Mouse (Mus musculus): Measurements from ENCODE around the gene Samsn1. TPM values are rescaled to one million over a fixed set of nuclear protein-coding genes. Genes with fewer than 3 reads are reported as not detected.

Samsn1 gene
- total and polyA plus RNA-seq, 3 experiments, result 0.62 to 0.76 (median 0.68) TPM

DNA sequence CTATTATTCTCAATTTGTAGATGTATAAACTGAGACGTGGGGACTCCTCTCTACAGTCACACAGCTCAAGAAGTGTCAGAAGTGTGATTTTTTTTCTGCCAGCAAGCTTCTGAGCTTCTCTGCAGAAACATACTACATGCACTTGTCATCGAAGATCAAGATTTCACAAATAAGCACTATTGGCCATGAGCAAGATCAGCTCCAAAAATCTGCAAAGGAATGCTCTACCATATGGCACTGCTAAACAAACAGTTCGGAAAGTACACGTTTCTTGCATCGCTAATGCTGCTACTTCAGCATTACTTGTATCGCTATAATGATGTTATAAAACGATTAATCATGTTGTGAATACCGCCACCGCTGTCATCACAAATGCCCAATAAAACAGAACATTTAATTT lies 22.0 kb downstream of the Samsn1 start:
- Histone ChIP-seq H3K4me3 (no peak overlapping the region), H3K4me1 (ENCODE audit: control insufficient read depth, insufficient read depth, low read length) (no peaks in the 10 kb centered on the region), H3K27me3 (ENCODE audit: control insufficient read depth, insufficient read depth, low read length) (no peaks in the 10 kb centered on the region), H3K36me3 (ENCODE audit: control insufficient read depth, insufficient read depth, low read length) (no peaks in the 10 kb centered on the region), H3K27ac (no peak overlapping the region), H3K79me2 (replicated peaks; ENCODE audit: control insufficient read depth, insufficient read depth, low read length) (no peaks in the 10 kb centered on the region), H3K9ac (ENCODE audit: low read depth, low read length) (no peak overlapping the region)
- intact Hi-C loops (cut with DNase I), result no loop called here
- DNase-seq, result no peak
- 89% methylated on average over 9 of the region's 9 CpGs for WGBS
- TF ChIP-seq CTCF (IDR thresholded peaks at IDR 0.05), result no peak
- no peak for TF ChIP-seq POLR2A (IDR thresholded peaks at IDR 0.05; ENCODE audit: insufficient read depth, low read depth, low read length)
- TF ChIP-seq EP300 (IDR thresholded peaks at IDR 0.05; ENCODE audit: insufficient read depth, low read depth, low read length), result no peak

- Histone ChIP-seq H3K36me3 (ENCODE audit: control insufficient read depth, insufficient read depth, low read length) (no peaks in the 10 kb centered on the region), H3K79me2 (replicated peaks; ENCODE audit: control insufficient read depth, insufficient read depth, low read length) (no peaks in the 10 kb centered on the region), H3K27ac (no peak overlapping the region), H3K4me3 (no peak overlapping the region), H3K27me3 (ENCODE audit: control insufficient read depth, insufficient read depth, low read length) (no peaks in the 10 kb centered on the region), H3K4me1 (ENCODE audit: control insufficient read depth, insufficient read depth, low read length) (no peaks in the 10 kb centered on the region), H3K9ac (ENCODE audit: low read depth, low read length) (no peak overlapping the region)
- no peak for DNase-seq
- TF ChIP-seq POLR2A (IDR thresholded peaks at IDR 0.05; ENCODE audit: insufficient read depth, low read depth, low read length) (no peak), EP300 (IDR thresholded peaks at IDR 0.05; ENCODE audit: insufficient read depth, low read depth, low read length) (no peak), CTCF (IDR thresholded peaks at IDR 0.05) (no peak)
- WGBS, result 55% methylated on average over 1 of the region's 1 CpGs
- intact Hi-C loops (cut with DNase I), result no loop called here
These were observed 31.9 kb downstream of the Samsn1 start for GRCm38 (mm10) chr16:75990173-75990572.

- H3K36me3 ChIP-seq (ENCODE audit: control insufficient read depth, insufficient read depth, low read length), result no peaks in the 10 kb centered on the region
- H3K4me3 ChIP-seq, result no peak overlapping the region
- no peak overlapping the region for H3K27ac ChIP-seq
- peaks cover 1% of the 10 kb centered on the region; the same call in 1 of the 2 replicates for H3K27me3 ChIP-seq (ENCODE audit: control insufficient read depth, insufficient read depth, low read length)
- no peak for DNase-seq
- TF ChIP-seq EP300 (IDR thresholded peaks at IDR 0.05; ENCODE audit: insufficient read depth, low read depth, low read length) (no peak), POLR2A (IDR thresholded peaks at IDR 0.05; ENCODE audit: insufficient read depth, low read depth, low read length) (no peak), CTCF (IDR thresholded peaks at IDR 0.05) (no peak)
- WGBS, result 89% methylated on average over 1 of the region's 1 CpGs
- no peaks in the 10 kb centered on the region for H3K79me2 ChIP-seq (replicated peaks; ENCODE audit: control insufficient read depth, insufficient read depth, low read length)
- H3K4me1 ChIP-seq (ENCODE audit: control insufficient read depth, insufficient read depth, low read length), result no peaks in the 10 kb centered on the region
- intact Hi-C loops (cut with DNase I), result no loop called here
- no peak overlapping the region for H3K9ac ChIP-seq (ENCODE audit: low read depth, low read length)
These were observed 38.2 kb downstream of the Samsn1 start for GRCm38 (mm10) chr16:75983831-75984230.

- TF ChIP-seq POLR2A (IDR thresholded peaks at IDR 0.05; ENCODE audit: insufficient read depth, low read depth, low read length), result no peak
- no peak for TF ChIP-seq EP300 (IDR thresholded peaks at IDR 0.05; ENCODE audit: insufficient read depth, low read depth, low read length)
- TF ChIP-seq CTCF (IDR thresholded peaks at IDR 0.05), result no peak
- H3K27me3 ChIP-seq (ENCODE audit: control insufficient read depth, insufficient read depth, low read length), result peaks cover 1% of the 10 kb centered on the region; the same call in 1 of the 2 replicates
- no peaks in the 10 kb centered on the region for H3K79me2 ChIP-seq (replicated peaks; ENCODE audit: control insufficient read depth, insufficient read depth, low read length)
- intact Hi-C loops (cut with DNase I), result no loop called here
- no peaks in the 10 kb centered on the region for H3K36me3 ChIP-seq (ENCODE audit: control insufficient read depth, insufficient read depth, low read length)
- DNase-seq, result no peak
- H3K4me3 ChIP-seq, result no peak overlapping the region
- H3K4me1 ChIP-seq (ENCODE audit: control insufficient read depth, insufficient read depth, low read length), result no peaks in the 10 kb centered on the region
- H3K9ac ChIP-seq (ENCODE audit: low read depth, low read length), result no peak overlapping the region
- no peak overlapping the region for H3K27ac ChIP-seq
These were observed 42.7 kb downstream of the Samsn1 start for GRCm38 (mm10) chr16:75979381-75979780.

GRCm38 (mm10) chr16:75977798-75978197 lies 44.3 kb downstream of the Samsn1 start:
- TF ChIP-seq EP300 (IDR thresholded peaks at IDR 0.05; ENCODE audit: insufficient read depth, low read depth, low read length) (no peak), CTCF (IDR thresholded peaks at IDR 0.05) (no peak), POLR2A (IDR thresholded peaks at IDR 0.05; ENCODE audit: insufficient read depth, low read depth, low read length) (no peak)
- Histone ChIP-seq H3K9ac (ENCODE audit: low read depth, low read length) (no peak overlapping the region), H3K4me1 (ENCODE audit: control insufficient read depth, insufficient read depth, low read length) (no peaks in the 10 kb centered on the region), H3K27ac (no peak overlapping the region), H3K4me3 (no peak overlapping the region), H3K27me3 (ENCODE audit: control insufficient read depth, insufficient read depth, low read length) (no peaks in the 10 kb centered on the region), H3K79me2 (replicated peaks; ENCODE audit: control insufficient read depth, insufficient read depth, low read length) (no peaks in the 10 kb centered on the region), H3K36me3 (ENCODE audit: control insufficient read depth, insufficient read depth, low read length) (no peaks in the 10 kb centered on the region)
- 81% methylated on average over 5 of the region's 5 CpGs for WGBS
- intact Hi-C loops (cut with DNase I), result no loop called here
- DNase-seq, result no peak

GRCm38 (mm10) chr16:75975682-75976332 lies 46.3 kb downstream of the Samsn1 start:
- Histone ChIP-seq H3K79me2 (replicated peaks; ENCODE audit: control insufficient read depth, insufficient read depth, low read length) (no peaks in the 10 kb centered on the region), H3K27ac (no peak overlapping the region), H3K36me3 (ENCODE audit: control insufficient read depth, insufficient read depth, low read length) (no peaks in the 10 kb centered on the region), H3K27me3 (ENCODE audit: control insufficient read depth, insufficient read depth, low read length) (no peaks in the 10 kb centered on the region), H3K4me3 (no peak overlapping the region), H3K4me1 (ENCODE audit: control insufficient read depth, insufficient read depth, low read length) (no peaks in the 10 kb centered on the region), H3K9ac (ENCODE audit: low read depth, low read length) (no peak overlapping the region)
- intact Hi-C loops (cut with DNase I), result no loop called here
- no peak for TF ChIP-seq POLR2A (IDR thresholded peaks at IDR 0.05; ENCODE audit: insufficient read depth, low read depth, low read length)
- no peak for DNase-seq
- WGBS, result 80% methylated on average over 11 of the region's 11 CpGs
